Mouse (Mus musculus) monocyte, adult 2 months (primary cell): ENCODE results near the gene Slc26a6.

Source experiments
- DNase-seq, 2 experiments: peaks; one replicate each; pipeline ENCODE4 v3.0.0; 2022; ENCODE audit warnings: low spot score in 2 of 2, low read depth in 1 of 2

Gene Slc26a6

DNA sequence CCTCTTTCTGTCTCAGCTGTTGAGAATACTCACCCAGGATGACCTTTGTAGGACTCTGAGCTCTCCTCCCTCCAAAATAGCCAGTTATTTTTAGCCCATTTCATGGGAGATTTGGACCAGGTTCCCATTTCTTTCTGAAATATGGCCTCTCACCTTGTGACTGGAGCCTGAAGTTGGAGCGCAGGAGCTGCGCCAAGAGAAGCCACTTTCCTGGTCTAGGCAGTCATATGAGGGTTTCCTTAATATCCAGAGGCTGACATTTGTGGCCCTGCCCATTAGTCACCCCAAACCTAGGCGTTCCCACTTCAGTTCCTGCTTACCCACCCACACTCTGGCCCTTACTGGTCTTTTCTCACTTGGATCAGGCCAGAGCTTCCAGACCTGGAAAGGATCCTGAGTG lies at the start of gene Slc26a6:
Slc26a6 (plus strand) TSS at position 308 of the 400 bp plus-strand sequence.
- DNase-seq = peak; percentile 36 to 66

DNA sequence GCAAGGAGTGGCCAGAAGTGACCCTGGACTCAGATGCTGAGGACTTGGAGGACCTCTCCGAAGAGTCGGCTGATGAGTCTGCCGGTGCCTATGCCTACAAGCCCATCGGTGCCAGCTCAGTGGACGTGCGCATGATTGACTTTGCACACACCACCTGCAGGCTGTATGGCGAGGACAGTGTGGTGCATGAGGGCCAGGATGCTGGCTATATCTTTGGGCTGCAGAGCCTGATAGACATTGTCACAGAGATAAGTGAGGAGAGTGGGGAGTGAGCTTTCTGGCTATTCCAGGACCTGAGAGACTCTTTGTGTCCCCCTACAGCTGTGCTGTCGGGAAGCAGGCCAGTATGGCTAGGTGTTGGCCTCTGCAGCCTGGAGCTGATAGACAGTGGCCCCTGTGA lies 47.3 kb upstream of the Slc26a6 start:
- DNase-seq = no peak

DNA sequence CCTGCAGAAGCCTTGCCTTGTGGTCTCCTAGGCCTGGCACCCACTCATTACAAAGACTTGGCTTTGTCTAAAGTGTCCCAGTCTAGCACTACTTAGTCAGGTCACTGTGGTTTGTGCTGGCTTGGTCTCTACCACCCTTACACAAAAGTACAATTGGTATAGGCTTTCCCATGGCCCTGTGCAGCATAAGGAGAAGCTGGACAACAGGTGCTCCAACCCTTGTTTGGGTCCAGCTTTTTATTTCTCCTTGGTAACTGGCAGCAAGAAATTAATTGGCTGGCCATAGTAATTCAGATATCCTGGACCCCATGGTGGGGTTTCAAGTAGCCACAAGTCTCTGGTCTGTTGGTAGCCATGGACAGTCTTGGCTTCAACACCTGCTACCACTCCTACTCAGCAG lies 46.7 kb upstream of the Slc26a6 start:
- DNase-seq = no peak

DNA sequence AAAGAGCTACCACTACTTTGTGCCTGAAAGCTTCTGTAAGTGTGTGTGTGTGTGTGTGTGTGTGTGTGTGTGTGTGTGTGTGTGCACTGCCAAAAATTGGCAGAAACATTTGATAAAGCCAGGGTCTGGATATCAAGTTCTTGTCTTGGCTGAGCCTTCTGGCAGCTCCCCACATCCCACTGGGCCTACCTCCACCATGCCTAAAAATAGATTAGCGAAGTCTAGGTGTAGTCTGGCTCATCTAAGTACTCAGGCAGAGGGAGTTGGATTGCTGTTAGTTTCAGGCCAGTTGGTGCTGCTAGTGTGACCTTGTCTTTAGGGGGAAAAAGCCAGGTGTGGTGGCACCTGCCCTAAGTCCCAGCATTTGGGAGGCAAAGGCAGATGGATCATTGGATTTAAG lies 46.3 kb upstream of the Slc26a6 start:
- DNase-seq = no peak

DNA sequence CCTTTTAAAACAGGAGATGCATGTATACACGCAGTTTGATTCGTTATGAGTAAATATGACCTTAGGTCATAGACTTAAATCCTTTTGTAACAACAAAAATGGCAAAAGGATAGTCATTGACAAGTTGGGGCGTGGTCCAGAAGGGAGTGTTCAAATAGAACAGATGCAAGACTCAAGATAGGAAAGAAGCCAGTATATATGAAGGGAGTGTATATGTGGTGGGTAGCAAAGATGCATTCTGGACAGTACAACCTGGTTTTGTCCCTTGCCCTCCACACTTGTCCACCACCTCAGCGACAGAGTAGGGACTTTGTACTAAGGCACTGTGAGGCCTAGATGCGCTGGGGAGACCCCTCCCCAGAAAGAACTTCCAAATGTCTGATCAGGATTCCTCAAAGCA lies 45.4 kb upstream of the Slc26a6 start:
- DNase-seq = no peak

DNA sequence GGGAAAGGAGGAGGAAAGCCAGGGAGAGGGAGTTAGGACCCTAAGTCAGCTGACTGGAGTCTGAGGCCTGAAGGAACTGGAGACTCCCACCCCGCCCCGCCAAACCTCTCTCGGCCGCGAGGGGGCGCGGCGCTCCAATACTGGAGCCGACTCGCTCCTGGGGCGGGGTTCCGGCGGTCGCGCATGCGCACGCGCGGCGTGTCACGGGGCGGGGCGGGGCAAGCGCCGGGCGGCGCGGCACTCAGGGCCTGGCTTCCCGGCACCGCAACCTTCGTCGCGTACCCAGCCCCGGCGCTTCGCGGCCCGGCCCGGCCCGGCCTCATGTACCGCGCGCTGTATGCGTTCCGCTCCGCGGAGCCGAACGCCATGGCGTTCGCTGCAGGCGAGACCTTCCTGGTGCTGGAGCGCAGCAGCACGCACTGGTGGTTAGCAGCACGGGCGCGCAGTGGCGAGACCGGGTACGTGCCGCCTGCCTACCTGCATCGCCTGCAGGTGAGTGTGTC lies 44.9 kb upstream of the Slc26a6 start, which contains the start of gene Nckipsd:
Nckipsd (plus strand) TSS at position 206 of the 503 bp plus-strand sequence.
- peak; percentile 81 to 87 for DNase-seq

DNA sequence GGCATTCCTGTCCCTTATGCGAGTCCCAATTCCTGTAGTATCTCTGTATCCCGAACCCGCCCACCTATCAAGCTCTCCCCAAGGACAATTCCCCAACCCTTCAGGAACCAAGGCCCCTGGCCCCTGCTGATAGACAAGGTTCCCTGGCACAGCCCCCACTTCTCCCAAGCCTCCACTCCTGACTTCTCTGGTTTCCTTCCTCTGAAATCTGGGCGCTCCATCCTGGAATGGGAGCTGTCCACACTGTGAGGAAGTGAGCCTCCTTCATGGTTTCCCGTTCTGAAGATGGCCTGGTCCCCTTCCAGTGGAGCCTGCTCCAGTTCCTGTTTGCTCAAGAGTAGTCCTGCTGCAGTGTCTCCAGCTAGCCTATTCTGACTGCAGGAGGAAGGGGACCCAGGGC lies 43.9 kb upstream of the Slc26a6 start:
- no peak for DNase-seq

DNA sequence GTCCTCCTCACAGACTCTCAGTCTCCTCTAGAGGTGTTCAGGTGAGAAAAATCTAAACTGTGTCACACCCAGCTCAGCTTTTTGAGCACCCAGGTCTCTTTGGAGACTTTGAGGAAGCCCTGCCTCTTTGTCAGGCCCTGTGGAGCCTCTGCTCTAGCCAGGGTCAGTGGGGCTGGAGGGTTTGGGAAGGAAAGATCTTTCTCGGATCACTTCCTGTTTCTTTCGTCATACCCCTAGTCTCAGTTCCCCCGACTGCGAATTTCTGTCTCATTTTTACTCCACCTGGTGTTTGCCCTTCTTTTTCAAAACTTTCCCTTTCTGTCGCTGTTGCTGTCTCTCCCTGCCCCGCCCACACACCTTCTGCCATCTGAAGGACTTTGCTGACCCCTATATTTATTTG lies 43.4 kb upstream of the Slc26a6 start:
- DNase-seq = peak; percentile 28 to 43

DNA sequence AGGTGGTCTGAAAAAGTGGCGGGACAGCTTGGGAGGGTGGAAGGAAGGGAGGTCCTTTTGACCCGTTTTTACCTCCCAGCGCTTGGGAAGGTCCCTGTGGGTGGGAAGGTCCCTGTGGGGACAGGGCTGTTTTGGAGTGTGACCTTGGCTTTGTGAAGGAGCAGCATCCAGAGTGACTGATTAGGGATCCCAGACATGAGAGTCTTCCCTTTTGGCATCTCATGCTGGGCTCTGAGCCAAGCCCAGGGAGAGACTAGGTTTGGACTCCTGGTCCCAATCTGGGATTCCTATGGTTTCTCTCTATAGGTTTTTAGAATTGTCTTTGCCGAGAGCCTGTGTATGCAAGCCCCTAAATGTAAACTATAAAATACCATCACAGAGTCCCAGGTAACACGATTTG lies 42.6 kb upstream of the Slc26a6 start:
- DNase-seq = no peak

DNA sequence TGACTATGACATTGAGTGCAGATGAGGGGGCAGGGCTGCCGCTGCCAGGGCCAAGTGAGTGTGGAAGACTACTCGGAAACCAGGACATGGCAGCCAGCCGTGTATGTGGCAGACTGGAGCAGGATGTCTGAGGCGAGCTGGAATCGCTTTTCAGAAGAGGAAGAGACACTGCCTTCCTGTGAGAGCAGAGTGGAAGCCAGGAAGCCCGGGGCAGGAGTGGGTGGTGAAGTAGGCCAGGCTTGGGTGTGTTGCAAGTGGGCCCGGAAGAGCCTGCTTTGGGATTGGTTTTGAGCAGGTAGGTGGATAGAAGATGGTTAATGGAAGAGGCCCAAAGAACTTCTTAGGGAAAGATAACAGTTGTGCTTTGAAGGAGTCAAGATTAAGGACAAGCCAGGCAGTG lies 37.5 kb upstream of the Slc26a6 start:
- no peak for DNase-seq

DNA sequence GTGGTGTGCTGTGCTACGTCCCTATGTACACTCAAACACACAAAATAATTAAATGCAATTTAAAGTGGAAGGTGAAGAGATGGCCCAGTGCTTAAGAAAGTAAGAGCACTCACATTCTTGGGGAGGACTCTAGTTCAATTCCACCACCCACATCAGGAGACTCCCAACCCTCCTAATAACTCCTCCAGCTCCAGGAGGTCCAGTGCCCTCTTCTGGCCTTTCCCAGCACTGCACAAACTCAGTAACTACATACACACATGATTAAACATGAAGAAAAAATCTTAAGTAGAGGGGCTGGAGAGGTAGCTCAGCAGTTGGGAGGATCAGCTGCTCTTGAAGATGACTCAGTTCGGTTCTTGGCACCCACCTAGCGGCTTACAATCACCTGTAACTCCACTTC lies 33.6 kb upstream of the Slc26a6 start:
- DNase-seq = no peak

DNA sequence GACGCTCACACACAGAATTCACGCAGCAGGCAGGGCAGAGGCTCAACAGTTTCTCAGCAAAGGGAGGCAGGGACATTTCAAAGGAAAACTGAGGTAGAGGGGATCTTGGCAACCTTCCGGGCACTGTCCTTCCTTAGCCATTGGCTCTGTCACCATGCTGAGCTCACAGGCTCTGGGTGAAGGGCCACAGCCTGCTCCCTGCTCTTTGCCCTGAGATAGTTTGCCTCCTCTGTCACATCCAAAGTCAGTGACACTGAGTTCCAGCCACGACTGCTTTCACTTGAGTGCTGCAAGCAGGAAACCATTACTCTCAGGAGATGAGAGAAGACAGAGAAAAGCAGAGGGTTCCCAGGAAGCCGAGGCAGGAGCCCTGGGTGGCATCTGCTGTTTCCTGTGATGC lies 33.0 kb upstream of the Slc26a6 start:
- DNase-seq = no peak

DNA sequence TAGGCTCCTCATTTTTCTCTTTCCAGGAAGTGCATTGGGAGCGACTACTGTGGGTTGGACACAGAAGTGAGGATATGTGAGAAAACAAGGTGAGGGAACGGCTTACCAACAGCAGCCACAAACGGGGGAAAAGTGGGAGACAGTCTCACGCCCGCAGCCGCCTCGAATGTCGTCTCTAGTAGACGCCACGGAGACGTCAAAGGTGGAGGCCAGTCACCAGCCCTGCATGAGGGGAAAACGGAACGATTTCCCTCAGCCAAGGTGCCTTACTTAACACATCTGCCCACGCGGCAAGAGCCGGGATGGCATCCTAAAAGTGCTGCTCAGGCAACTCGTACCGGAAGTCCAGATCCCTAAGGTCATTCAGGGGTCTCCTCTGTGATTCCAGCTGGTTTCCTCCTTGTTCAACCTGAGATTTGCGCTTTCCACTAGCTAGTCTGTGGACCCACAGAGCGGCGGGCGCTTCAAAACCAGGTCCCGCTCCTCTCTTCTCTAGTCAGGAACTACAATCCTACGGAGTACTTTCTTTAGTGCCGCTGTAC lies 28.9 kb upstream of the Slc26a6 start:
- DNase-seq = no peak

DNA sequence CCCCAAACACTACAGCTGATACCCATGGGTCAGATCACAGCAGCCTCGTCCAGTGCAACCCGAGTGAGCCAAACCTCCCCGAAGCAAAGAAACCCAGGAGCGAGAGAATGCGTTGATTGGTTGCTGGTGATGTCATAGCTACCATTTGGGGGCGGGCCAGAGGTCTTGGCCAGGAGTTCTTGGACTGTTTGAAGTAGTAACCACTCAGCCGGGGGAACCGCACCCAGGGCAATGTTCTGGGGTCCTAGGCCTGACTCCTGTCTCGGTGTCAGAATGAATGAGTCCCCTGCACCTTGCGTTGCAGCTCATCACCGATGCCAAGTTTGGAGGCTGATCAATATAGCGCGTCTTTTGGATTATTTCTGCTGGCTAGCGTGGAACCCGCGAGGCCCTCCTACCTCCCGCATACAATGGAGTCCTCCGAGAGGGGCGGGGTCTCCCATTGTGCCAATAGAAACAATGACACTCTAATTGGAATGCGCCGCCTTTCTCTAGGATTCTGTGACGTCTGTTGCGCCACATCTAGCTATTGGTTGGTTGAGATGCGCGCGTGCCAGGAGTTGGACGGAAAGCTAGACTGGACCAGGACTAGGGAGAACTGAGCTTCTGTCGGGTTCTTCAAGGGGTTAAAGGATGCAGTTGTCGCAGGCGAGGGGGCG lies 28.2 kb upstream of the Slc26a6 start:
- no peak for DNase-seq

DNA sequence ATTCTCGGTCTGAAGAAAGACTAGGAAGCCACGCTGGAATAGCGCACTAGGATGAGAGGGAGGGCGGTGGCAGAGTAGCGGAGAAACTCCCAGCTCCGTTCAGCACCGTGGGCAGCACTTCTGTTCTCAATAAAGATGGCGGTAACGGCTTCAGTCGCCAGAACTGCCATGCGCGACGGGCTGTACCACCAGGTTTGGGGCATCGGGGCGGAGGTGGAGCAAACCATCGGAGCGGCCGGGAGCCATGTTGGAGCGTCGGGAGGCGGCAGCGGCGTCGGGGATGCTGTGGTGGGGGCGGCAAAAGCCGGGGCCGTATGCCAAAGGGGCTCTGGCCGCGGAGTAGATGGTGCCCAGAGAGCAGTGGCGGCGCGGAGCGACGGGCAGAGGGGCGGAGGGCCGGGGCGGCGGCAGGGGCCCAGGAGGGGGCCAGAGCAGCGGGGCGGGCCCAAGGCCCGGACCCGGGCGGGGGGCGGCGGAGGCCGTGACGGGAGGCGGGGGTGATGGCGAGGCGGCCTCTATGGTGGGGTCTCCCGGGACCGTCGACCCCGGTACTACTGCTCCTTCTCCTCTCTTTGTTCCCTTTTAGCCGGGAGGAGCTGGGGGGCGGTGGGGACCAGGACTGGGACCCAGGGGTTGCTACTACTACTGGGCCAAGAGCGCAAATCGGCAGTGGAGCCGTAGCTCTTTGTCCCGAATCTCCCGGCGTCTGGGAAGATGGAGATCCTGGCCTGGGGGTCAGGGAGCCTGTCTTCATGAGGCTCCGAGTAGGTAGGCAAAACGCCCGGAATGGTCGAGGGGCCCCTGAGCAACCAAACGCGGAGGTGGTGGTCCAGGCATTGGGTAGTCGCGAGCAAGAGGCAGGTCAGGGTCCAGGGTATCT lies 27.0 kb upstream of the Slc26a6 start, which contains the start of gene Celsr3:
Celsr3 (plus strand) TSS at position 501 of the 880 bp plus-strand sequence.
- DNase-seq = no peak

DNA sequence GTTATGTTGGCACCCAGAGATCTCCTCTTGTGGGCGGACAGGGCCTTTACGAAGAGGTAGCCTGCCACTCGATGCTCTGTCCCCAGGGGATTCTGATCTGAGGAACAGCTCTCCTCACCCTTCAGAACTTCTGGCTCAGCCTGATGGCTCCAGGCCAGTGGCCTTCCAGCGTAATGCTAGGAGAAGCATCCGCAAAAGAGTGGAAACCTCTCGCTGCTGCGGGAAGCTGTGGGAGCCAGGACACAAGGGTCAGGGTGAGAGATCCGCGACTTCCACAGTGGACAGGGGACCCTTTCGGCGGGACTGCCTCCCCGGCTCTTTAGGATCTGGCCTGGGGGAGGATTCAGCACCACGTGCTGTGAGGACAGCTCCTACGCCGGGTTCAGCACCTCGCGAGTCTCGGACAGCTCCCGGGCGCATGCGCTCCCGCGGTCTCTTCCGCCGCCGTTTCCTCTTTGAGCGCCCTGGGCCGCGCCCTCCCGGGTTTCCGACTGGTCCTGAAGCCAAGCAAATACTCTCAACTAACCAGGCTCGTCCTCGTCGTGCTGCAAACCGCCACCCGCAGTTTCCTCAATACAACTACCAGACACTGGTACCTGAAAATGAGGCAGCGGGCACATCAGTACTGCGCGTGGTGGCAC lies 26.3 kb upstream of the Slc26a6 start:
- DNase-seq = peak; percentile 41 to 78

DNA sequence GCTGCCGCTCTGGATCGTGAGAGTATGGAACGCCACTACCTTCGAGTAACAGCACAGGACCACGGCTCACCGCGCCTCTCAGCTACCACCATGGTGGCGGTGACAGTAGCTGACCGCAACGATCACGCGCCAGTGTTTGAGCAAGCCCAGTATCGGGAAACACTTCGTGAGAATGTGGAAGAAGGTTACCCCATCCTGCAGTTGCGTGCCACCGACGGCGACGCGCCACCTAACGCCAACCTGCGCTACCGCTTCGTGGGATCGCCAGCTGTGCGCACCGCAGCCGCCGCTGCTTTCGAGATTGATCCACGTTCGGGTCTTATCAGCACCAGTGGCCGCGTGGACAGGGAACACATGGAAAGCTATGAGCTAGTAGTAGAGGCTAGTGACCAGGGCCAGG lies 25.6 kb upstream of the Slc26a6 start:
- DNase-seq = no peak

DNA sequence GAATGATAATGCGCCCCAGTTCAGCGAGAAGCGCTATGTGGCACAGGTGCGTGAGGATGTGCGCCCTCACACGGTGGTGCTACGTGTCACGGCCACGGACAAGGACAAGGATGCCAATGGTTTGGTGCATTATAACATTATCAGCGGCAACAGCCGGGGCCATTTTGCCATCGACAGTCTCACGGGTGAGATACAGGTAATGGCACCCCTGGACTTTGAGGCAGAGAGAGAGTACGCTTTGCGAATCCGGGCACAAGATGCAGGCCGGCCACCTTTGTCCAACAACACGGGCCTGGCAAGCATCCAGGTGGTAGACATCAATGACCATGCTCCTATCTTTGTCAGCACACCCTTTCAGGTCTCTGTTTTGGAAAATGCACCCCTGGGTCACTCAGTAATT lies 25.2 kb upstream of the Slc26a6 start:
- DNase-seq = no peak

DNA sequence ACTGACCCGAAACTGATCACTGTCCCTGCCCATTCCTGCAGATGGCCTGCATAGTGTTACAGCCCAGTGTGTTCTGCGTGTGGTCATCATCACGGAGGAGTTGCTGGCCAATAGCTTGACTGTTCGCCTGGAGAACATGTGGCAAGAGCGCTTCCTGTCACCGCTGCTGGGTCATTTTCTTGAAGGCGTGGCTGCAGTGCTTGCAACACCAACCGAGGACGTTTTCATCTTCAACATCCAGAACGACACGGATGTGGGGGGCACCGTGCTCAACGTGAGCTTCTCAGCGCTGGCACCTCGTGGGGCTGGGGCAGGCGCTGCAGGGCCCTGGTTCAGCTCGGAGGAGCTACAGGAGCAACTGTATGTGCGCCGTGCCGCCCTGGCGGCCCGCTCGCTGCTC lies 21.4 kb upstream of the Slc26a6 start:
- DNase-seq = peak; percentile 62 to 64

DNA sequence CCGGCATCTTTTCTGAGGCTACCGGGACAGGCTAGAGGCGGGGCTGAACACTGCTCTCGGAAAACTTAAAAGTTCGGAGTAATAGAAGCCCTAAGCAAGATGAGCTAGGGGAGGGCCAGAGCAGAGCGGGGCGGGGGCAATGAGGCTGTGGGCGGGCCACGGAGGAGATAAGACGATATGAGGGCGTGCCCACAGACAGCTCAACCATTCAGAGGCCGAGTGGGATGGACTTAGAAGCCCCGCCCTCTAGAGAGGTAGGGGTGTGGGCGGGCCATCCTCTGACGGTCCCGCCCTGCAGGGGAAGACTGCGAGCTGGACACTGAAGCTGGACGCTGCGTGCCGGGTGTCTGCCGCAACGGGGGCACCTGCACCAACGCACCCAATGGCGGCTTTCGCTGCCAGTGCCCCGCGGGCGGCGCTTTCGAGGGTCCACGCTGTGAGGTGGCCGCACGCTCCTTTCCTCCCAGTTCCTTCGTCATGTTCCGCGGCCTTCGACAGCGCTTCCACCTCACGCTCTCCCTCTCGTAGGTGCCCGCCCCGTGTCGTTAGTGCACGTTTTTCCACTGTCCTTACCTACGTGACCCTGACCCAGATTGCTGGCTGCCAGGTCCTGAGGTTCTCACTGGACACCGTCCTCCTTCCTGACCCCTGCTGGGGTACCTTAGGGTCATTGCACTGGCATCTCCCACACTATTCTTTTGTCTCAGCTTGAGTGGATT lies 20.5 kb upstream of the Slc26a6 start:
- DNase-seq = peak; percentile 80 to 86

DNA sequence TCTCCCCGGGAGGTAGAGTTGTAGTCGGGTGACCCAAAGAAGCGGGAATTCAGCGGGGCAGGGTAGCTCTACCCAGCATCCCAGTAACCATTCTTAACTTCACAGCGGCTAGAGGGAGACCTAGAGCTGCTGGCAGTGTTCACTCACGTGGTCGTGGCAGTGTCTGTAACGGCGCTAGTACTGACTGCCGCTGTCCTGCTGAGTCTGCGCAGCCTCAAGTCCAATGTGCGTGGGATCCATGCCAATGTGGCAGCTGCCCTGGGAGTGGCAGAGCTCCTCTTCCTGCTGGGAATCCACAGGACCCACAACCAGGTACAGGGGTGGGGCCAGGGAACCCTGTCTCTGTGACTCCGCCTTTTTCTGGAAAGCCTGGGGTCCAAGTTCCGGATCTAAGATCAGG lies 10.1 kb upstream of the Slc26a6 start:
- DNase-seq = peak in 1 of 2 experiments; percentile 13
